Mouse (Mus musculus) c-Kit-positive CD71-positive TER-119-positive erythroid progenitor cells, embryonic 14.5 days (primary cell): ENCODE data around the gene Ascl2.
A peak's percentile ranks its signal among the peaks of the same experiment; 100 is the strongest.

Experiments used
- DNase-seq: peaks from one replicate; pipeline ENCODE4 v3.0.0-alpha.2; 2013; ENCODE audit warnings: low spot score

Ascl2 gene

DNA sequence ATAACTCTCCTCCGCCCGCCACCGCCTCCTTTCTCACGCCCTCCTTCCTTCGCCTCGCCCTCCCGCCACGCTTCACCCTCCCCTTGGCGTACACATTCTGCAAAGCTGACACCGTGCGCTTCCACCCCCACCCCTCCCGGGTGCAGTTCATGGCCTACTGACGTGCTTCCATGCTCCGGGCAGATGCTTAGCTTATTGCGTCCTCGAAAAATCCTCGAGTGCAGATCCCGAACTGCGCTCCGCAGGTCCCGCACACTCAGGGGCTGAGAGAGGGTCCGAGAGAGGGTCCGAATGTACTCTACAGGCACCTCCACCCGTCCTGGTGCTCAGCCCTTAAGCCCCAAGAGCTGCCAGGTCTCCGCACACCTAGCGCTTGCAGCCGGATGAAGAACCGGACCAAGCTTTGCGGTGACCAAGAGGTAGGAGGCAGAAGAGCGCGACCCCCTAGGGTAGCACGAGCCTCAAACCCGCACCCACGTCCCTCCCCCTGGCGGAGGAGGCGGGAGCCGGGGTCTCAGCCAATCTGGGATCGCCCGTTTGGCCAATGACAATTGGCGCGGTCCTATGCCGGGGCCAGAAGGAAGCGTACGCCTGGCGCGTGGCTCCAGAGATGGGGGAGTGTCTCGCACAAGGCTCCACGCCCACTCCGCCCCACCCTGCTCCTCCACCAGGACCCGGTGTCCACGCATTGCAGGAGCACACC lies at the start of gene Ascl2:
Gene Ascl2, minus strand, starts transcription at position 456 of the 703 bp plus-strand sequence.
- DNase-seq: no peak

DNA sequence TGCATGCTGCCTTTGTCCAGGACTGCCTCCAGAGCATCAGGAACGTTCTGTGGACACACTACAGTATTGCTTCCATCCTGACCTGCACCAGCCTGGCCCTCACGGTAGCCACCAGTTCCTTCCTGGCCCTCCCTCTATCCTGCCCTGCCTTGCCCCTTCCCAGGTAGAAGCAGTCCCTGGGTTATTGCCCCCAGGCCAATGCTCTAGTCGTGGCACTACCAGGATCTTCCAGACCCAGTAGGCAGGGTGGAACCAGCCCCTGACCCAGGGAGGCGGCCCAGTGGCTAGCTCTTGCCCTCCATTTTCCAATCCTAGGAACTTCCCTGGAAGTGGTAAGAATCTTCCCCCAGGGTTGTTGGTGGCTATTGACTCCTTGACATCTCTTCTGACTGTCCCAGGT lies 48.1 kb upstream of the Ascl2 start:
- DNase-seq: no peak

DNA sequence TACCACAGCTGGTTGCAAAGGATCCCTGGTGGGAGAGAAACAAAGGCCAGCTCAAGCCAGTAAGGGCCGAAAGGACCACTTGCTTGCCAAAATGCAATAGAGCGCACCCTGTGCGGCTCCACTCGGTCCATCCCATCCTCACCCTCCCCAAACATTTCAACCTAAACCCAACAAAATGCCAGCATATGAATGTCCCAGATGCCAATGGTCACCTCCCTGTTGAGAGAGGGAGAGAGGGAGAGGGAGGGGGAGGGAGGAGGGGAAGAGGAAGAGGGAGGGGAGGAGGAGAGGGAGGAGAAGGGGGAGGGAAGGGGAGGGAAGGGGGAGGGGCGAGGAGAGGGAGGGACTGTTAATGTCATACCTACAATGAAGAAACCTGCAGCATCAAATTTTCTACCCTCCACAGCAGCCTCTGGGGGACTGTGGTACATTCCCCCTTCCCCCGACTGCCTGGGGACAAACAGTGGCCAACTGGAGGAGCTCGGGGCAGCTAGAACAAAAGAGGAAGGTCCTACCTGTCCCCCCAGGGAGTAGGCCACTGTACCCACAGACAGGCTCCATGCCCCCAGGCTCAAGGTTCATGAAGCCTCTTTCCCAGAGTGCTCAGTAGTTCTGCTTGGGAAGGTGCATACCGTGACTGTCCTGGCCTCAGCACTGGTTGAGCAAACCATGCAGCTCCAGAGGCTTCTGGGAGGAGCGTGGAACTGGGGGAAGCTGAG lies 47.5 kb upstream of the Ascl2 start:
- DNase-seq: no peak

DNA sequence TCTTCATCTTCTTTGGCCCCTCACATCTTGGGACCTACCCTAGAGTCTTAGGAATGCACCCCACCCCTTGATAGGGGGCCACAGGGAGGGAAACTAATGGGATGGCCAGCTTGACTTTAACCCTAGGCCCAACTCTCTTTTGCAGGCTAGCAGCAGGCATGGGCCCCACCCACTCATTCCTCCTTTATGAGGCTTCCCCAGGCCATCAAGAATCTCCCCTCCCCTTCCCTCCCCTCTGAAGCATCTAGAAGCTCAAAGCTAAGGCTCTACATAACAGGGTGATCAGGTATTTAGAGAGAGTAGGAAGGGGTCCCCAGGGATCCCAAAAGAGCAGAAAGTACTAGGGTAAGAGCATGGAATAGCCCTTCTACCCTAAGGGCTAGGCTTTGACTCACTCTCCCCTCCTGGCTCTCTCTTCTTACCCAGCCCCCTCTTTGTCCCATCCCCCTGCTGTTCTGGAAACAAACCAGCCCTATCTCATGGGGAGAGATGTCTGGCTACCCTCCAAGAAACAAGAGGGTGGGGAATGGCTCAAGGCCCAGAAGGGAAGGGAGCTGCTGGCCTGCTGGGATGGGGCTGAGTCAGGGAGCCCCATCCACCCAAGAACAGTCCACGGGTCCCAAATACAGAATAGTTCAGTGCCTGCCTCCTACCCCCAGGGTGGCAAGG lies 46.8 kb upstream of the Ascl2 start:
- DNase-seq: no peak

DNA sequence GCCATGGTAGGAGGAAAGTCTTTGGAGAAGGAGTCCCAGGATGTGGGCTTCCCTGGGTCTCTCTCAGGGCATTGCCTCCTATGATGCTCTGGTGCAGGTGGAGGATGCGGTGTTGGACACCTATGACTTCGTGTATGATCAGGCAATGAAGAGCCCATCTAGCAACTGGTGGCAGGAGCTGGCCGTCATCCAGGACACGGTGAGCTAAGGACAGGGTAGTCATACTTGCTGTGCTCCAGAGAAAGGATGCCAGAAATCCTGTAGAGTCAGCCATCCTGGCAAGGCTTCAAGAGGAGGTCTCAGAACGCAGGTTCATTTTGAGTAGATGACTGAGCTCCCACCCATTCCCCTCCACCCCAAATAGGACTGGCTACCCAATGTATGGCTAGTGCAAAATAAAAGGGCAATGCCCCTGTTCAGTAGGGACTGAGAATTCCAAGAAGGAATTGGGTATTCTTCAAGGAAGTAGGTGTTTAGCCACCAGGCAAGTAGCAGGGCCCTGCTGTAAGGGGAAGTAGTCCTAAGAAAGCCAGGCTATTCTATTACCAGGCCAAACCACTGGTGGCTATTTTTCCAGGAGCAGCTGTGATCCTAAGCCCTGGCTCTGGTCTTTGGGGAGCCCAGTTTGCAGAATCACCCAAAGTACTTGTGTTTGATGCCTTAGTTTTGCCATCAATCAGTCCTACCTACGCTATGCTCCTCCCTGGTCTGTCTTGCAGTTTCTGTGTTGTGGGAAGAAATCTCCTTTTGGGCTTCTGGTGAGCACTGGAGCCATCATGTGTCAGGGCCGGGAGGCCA lies 46.0 kb upstream of the Ascl2 start:
- DNase-seq: no peak

DNA sequence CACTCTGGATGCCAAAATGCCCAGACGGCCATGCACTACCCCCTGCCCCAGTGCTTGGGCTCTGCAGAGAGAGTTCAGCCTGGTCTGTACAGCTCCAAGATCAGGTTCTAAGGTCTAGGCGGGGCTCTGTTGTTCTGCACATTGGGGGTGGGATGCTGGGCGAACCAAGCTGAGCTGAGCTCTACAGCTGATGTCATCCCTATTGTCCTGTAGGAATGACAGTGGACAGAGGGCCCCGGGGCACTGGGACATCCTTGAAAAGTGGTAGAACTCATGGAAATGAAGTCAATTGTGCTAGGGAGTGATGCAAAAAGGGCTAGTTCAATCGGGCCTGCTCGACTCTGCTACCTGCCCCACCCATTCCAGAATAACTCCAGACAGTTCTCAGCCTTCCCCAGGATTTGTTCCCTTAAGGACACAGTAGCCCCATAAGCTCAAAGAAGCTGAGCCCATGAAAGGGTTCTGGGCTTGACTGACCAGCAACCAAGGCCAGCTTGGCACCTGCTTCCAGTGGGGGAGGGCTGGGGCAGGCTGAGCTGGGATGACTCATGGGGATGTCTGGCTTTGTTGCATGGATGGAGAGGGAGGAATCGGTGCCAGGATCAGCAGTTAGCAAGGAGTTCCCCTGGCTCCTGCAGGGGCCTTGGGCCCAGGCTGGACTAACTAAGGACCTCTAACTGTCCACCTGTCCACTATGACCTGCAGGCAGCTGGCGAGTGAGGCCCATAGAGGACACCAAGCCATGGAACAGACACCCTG lies 44.5 kb upstream of the Ascl2 start:
- DNase-seq: no peak

DNA sequence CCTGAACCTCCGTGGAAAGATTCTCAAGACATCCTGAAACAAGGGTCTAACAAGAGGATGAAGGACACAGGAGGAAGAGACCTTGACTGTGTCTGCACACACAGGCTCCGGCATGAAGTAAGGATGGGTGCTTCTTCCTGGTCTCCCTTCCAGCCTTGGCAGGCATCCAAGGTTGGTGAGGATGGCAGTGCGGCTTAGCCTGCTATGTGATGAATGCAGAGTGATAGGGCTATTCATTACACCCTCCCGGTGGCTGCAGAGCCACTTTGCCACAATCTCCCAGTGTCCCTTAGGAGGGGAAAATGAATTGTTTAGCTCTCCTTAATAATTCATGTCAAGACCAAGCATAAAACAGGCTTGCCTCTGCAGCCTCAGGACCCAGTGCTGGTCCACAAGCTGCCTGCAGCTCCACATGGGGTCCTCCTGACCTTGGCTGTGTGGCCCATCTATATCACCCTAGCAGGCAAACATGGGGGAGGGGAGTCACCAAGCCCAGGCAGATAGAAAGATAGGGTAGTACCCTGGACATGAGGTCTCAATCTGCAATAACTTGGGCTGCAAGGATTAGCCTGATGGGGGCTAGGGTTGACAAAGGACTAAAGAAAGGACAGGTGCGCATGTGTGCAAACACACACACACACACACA lies 43.3 kb upstream of the Ascl2 start:
- no peak for DNase-seq

DNA sequence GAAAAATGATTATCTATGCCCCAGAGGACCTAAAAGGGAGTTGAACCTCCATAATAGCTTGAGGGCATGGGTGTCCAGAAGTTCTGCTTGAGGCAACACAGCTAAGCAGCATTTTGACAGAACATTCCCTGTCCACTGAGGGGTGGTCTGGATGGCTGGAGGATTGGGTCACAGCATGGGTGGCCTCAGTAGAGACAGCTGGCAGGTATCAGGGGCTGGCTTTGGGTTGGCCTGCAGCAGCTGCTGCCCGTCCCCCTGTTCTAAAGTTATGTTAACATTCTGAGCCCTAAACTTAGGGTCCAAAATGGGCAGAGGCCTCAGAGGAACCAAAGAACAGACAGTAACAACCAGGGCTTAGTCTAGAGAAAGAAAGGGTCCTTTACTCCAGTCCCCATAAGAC lies 42.2 kb upstream of the Ascl2 start:
- DNase-seq: no peak

DNA sequence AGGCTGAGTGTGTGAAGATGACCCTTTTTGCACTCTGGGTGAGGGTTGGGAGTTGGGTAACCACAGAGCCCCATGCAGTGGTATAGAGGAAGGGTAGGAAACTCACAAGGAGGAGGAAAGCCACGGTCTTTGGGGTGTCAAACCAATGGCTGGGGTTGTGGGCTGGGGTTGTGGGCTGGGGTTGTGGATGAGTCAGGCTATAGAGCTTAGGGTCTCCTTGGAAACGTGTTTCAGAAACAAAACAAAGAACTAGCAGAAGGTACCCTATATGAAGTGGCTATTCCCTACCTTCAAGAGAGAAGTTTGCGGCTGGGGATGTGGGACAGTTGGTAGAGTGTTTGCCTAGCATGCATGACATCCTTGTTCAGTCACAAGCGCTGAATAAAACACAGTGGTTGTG lies 40.9 kb upstream of the Ascl2 start:
- no peak for DNase-seq

DNA sequence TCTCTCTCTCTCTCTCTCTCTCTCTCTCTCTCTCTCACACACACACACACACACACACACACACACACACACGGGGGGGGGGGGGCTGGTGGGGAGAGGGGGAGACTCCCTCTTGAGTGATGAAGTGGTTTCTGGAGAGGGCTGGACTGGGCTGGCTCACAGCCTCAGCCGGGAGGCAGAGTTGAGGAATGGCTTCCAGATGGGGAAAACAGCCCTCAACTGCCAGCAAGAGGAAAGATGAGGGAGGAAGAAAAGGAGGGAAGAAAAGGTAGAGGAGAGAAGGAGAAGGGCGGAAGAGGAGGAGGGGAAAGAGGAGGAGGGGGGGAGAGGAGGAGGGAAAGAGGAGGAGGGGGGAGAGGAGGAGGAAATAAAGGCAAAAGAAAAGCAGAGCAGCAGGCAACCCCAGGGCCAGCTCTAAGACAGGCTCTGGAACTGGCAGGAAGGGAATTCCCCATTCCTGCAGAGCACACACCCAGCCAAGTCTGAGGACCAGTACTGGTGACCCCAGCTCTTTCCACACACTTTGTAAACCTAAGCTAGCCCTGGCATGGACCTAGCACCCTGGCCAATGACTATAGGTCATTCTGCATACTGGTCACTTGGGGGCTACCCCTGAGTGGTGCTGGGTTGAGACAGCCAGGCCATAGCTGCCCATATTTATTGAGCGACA lies 40.1 kb upstream of the Ascl2 start:
- no peak for DNase-seq

DNA sequence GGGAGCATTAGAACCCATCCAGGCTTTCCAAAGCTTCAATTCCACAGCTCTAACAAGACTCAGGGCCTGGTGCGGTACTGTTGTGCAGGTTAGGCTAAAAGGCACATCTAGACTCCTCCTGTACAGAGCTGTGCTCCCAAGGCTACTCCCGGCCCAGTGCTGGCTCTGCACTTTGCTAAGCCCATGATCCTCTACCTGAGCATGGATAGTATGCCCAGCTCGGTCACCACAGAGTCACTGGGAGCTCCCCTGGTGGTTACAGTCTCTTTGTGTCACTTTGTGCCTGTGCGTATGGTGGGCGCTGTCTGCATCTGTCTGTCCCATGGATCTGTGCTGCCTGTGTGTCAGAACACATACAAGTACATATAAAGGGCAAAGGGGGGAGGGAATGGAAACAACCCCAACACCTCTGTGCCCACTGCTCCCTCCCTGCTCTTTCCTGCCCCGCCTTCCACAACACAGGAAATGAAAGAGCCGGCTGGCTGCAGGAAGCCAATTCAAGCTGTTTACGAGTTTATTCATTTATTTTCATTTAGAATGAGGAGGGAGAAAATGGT lies 39.4 kb upstream of the Ascl2 start:
- no peak for DNase-seq

DNA sequence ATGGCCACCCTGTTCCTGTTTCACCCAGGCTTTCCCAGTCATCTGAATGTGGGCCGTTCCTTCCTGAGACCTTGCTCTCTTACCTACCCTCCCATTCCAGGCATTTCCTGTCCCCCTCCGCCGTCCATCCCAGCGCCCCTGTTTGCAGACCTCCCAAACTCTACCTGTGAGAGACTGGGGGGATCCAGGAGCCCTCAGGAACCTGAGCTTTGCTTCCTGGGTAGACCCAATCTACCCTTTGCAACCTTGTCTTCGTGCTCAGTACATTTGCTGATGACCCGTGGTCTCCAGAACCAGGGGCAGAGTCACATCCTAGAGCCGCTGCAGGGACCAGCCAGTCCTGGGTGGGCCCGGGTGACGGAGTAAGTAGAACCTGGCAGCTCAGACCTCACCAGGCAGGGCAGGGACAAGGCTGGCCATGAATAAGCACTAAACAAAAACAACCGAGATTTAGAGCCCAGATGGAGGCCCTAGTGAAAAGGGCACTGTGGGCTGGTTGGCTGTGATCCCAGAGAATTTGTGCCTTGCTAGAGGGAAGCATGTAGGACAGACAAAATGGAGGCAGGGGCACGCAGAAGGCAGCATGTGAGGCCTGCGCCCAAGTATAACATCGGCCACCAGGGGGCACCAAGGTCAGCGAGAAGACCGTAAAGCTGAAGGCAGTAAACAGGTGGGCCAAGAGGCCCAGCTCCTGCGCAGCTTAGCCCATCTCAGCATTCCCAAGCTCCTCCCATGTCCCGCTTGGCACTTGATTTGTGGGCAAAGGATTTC lies 38.7 kb upstream of the Ascl2 start:
- DNase-seq: peak; percentile 93

DNA sequence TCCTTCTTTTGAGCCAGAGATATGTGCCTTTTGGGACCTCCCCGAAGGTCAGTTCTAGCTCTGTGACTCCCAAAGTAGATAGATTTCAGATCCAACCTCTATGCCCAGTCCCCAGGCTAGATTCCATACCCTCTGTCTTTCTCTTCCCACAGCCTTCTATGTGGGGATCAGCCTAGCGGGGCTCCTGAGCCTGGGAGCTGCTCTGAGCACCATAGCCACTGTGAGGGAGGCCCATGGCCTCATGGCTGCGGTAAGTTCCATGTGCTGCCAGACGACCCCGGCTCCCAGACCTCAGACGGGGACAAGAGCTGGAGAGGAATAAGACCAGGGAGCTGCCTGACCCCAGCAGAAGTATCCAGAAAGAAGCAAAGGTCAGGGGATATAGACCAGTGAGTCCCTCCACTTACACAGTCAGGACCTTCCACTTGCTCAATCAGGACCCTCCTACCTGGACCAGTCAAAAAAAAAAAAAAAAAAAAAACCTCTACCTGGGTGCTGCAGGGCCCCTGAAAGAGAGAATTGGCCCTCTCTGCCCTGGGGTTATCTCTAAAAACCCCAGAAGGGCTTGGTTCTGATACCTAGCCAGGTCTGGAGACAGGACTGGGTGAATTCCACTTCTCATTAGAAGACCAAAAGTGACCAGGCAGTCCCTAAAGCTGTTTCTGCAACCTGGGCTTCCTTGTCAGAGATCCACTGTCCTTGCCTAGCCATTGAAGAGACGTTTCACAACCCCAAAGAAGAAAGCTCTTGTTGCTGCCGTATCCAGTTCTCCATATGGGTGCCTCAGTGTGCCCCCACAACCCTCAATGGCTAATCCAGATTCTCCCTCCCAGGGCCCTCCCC lies 37.9 kb upstream of the Ascl2 start:
- peak; percentile 44 for DNase-seq

DNA sequence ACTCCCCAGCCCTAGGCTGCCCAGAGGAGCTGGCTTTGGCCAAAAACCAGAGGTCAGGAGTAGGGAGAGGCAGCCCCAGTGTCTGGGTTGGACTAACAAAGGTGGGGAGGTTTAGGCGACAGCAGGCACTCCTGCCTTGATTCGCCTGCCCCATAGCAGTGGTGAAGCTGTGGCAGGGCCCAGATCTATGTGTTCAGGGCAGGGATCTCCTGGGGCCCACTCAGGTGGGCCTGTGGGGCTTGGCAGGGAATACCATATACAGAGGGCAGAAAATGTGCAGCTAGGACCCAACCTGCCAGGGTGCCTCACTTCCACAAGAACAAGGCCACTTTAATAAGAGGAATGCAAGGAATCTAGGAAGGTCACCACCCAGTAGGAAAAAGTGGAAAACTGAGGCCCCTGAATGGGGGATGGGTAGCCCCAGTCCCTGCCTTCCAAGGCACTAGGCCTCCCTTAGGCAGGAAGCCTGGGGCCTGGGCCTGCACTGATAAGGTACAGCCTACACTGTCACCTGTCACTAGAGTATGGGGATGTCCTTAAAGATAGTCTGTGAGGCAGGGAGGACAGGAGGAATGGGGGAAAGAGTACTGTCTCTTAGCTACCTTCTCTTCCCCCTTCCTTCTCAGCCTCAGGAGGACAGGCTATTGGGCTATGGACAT lies 37.2 kb upstream of the Ascl2 start:
- DNase-seq: peak; percentile 85

DNA sequence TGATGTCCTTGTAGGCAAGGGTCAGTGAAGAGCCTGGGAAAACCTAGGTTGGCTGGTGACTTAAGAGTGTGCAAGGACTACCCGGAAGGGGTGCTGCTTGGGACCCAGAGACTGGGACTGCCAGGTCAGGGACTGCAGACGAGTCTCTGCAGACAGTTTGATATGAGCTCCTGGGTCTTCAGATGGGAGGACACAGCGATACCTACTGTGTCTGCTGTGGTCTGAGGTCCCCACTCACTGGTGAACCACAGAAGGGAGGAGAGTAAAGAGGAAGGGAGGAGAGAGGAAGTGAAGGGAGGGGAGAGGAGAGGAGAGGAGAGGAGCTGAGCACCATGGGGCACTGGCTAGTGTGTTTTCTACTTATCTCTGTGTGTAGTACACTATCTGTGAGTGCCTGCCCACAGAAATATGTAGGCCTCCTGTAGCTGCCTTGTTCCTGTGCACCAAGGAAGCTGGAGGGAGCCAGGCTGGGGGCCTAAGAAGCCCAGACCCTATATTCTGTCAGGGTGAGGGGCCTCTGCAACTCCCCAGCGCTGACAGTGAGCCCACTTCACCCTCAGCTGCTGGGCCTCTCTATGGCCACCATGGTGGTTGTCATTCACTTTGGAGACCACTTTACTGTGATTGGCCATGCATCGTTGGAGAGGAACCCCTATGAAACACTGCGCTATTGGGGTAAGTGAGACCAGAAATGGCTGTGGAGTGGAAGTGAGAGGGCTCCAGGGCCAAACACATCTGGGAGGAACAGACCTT lies 36.5 kb upstream of the Ascl2 start:
- DNase-seq: peak; percentile 79

DNA sequence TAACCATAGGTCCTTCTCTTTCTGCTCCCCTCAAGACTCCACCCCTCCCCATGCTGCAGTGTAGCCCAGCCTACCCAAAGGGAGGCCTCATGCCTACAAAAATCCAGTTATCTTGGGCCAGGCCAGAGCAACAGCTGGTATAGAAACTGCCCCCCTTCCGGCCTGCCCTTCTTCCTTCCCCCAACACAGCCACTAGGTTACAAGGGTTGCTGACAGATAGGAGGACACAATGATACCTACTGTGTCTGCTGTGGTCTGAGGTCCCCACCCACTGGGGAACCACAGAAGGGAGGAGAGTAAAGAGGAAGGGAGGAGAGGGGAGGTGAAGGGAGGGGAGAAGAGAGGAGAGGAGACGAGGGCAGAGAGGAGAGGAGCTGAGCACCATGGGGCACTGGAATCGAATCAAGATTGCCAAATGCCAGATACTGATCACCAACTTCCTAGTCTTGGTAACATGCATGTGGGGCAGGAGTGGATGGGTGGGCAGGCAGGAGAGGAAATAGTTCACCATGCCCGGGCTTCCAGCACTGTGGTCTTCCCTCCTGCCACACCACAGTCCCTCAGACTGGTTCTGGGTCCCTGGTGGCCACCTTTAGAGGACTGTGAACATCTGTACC lies 35.8 kb upstream of the Ascl2 start, which contains the start of gene Tspan32:
Gene Tspan32, plus strand, starts transcription at position 320 of the 617 bp plus-strand sequence.
- DNase-seq: peak; percentile 73

DNA sequence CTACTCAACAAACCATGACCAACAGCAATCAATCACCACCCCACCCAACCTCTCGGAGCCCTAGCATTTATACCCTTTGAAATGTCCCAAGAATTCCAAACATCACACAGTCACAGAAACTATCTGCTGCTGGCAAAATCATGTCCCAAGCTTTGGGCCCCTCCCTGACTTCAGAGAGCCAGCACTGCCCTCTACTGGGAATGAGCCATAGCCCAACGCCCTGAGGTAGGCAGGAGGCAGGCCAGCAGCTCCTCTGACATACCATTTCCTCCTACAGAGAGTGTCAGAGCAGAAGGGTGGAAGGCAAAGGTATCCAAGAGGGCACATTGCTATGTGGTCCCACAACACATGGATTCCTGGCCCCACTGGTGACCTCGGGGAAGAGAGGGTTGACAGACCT lies 33.6 kb upstream of the Ascl2 start:
- peak; percentile 62 for DNase-seq
